Mouse (Mus musculus) liver, embryonic 13.5 days (tissue): ENCODE data around the gene Prss36. TPM values are rescaled to one million over a fixed set of nuclear protein-coding genes. Genes with fewer than 3 reads are reported as not detected.
A peak's percentile ranks its signal among the peaks of the same experiment; 100 is the strongest.

Experiments used
- ATAC-seq: fragments of 200-750 bp; cut with Nextera tagmentation; 2 replicates; pipeline ENCODE4 v1.8.0; 2017; ENCODE audit warnings: low read depth, mild to moderate bottlenecking, moderate number of reproducible peaks, moderate library complexity
- DNase-seq: peaks from one replicate; pipeline ENCODE4 v3.0.0; 2022
- H3K27ac ChIP-seq: fragments of 300-500 bp; sonication (generic); 2 replicates; pipeline ENCODE4 v1.5.1; 2015; ENCODE audit warnings: moderate library complexity, mild to moderate bottlenecking, inconsistent platforms
- H3K27me3 ChIP-seq: fragments of 300-500 bp; sonication (generic); 2 replicates; pipeline ENCODE4 v1.6.1; 2015; ENCODE audit warnings: mild to moderate bottlenecking, inconsistent platforms
- H3K36me3 ChIP-seq: fragments of 300-500 bp; sonication (generic); 2 replicates; pipeline ENCODE4 v1.6.1; 2015; ENCODE audit warnings: mild to moderate bottlenecking, inconsistent platforms
- H3K4me1 ChIP-seq: fragments of 300-500 bp; sonication (generic); replicated peaks from 2 replicates; pipeline ENCODE4 v1.6.1; 2015; ENCODE audit warnings: inconsistent platforms
- H3K4me2 ChIP-seq: fragments of 300-500 bp; sonication (generic); 2 replicates; pipeline ENCODE4 v1.6.1; 2015; ENCODE audit warnings: inconsistent platforms, mild to moderate bottlenecking, moderate library complexity
- H3K4me3 ChIP-seq: fragments of 300-500 bp; sonication (generic); replicated peaks from 2 replicates; pipeline ENCODE4 v1.5.1; 2015; ENCODE audit warnings: mild to moderate bottlenecking, inconsistent platforms
- H3K9ac ChIP-seq: fragments of 300-500 bp; sonication (generic); 2 replicates; pipeline ENCODE4 v1.6.1; 2015; ENCODE audit warnings: mild to moderate bottlenecking, inconsistent platforms
- H3K9me3 ChIP-seq: fragments of 300-500 bp; sonication (generic); replicated peaks from 2 replicates; pipeline ENCODE4 v1.6.1; 2016; ENCODE audit warnings: inconsistent platforms
- WGBS: fragments of 180-500 bp; shearing (Covaris S2); methylation state at CpG from one replicate; pipeline ENCODE4 v1.1.7; 2015; ENCODE audit not compliant: insufficient replicate concordance; 5-methylcytosine and 5-hydroxymethylcytosine counted together
- polyA plus RNA-seq: library from polyadenylated mRNA; unstranded; fragments of >200 nt; fragmentation: Nextera tagmentation; extraction: Ambion mirVana; gene quantifications from 2 replicates; pipeline ENCODE4 v1.2.1, GENCODE M21; 2015

Gene Prss36
- polyA plus RNA-seq: 4.0 and 4.1 TPM in 2 replicates

DNA sequence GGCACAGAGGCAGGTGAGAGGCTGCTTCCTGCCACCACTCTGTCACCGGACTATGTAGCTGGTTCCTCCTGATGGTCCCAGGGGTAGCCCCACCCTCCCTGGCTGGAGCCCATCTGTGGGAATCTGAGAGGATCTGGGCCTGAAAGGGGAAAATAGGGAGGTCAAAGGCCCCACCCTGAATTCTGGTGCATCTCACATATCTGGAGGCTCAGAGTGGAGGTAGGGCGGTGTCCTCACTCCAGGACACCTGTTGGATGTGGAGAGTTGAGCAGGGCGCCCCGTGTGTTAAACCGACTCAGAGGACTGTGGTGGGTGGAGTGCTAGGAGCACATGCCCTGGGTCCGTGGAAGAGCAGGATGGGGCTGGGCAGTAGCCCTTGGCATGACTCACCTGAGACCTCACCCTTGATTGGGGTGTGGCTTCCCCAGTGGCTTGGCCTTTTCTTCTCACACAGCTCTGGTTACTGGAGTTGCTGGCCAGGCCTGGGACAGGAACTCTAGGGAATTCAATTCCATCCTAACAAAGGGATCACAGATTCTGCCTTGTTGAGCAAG is at the start of gene Prss36:
Prss36 (minus strand) TSS at position 256 of the 554 bp plus-strand sequence.
- H3K4me3 ChIP-seq: no peak within 1 kb of the TSS
- peaks cover 5% of the 10 kb centered on the region; the same call in 1 of the 2 replicates for H3K4me1 ChIP-seq
- ATAC-seq (no peak), DNase-seq (no peak)
- no peak within 1 kb of the TSS for H3K4me2 ChIP-seq
- WGBS: 60% methylated on average over 6 of the region's 6 CpGs
- H3K27me3 ChIP-seq: peaks cover 39% of the 10 kb centered on the region
- H3K9me3 ChIP-seq: no peaks in the 10 kb centered on the region
- no peak within 1 kb of the TSS for H3K27ac ChIP-seq
- no peaks in the 10 kb centered on the region for H3K36me3 ChIP-seq
- no peak within 1 kb of the TSS for H3K9ac ChIP-seq

DNA sequence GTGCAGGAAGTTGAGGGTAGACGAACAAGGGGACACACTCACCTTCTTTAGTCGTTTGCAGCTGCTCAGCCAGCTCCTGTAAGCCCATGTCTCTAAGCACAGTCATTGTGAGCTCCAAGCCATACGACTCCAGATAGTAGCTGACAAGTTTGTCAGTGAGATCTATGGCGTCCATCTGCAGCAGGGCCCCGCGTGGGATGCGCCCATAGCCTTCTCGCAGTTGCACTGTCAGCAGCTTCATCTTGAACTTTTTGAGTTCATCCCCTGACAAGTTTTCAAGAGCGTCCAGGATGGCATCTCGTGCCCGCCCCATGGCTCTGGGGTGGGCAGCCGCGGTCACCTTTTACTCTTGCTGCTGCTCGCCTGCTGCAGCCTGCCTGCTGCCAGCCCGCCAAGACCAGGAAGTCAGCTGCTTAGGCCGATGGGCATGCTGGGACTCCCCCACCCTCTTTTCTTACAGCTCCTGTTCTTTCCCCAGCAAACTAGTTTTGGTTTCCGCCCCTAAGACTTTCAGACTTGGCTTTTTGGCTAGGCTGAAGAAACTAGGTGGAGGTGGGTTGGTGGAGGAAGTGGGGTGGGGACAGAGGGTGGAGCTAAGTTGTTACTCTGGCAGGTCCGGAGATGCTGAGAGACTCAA is 46.9 kb upstream of the Prss36 start, which contains the start of gene Pycard:
Pycard (minus strand) TSS at position 527 of the 637 bp plus-strand sequence.
- Histone ChIP-seq H3K9me3 (no peaks in the 10 kb centered on the region), H3K27me3 (no peaks in the 10 kb centered on the region), H3K4me1 (peaks cover 43% of the 10 kb centered on the region), H3K4me3 (peak within 1 kb of the TSS; percentile 60), H3K27ac (peak within 1 kb of the TSS; percentile 69), H3K4me2 (peak within 1 kb of the TSS; percentile 78), H3K9ac (peak within 1 kb of the TSS; percentile 71), H3K36me3 (peaks cover 21% of the 10 kb centered on the region)
- ATAC-seq: peak; percentile 75
- 5% methylated on average over 18 of the region's 18 CpGs for WGBS
- DNase-seq: no peak

DNA sequence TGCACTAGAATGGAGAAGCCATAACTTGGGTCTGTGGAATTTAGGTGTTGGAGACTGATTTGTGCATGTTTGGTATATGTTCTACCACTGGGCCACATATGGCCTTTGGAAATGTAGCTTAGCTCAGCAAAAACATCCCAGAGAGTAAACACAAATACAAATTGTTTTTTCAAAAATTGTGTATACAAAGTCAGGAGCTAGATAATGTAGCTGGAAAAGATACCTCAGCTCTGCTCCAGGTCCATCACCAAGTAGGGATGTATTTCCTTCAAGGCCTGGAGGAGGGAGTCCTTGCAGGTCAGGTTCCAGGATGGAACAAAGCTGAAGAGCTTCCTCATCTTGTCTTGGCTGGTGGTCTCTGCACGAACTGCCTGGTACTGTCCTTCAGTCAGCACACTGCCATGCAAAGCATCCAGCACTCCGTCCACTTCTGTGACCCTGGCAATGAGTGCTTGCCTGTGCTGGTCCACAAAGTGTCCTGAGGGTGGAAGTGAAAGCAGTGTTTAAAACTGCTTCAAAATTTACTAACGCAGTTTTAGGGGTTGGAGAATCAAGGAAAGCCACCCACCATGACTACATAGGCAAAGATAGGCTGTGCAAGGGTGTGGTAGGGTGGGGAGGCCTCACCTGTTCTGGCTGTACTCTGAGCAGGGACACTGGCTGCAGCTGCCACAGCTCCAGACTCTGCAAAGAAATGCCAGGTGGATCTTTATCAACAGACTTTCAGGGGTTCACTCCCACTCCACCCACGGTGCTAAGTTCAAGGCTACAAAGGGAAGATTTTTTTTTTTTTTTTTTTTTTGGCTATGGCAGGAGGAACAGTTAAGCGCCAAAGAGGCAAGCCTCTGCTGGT is 46.2 kb upstream of the Prss36 start:
- DNase-seq: no peak
- ATAC-seq: peak; percentile 69
- peak overlapping the region; percentile 60 for H3K4me3 ChIP-seq
- peak overlapping the region; percentile 78 for H3K4me2 ChIP-seq
- peak overlapping the region; percentile 71 for H3K9ac ChIP-seq
- 23% methylated on average over 5 of the region's 5 CpGs for WGBS
- H3K36me3 ChIP-seq: peaks cover 28% of the 10 kb centered on the region
- peak overlapping the region; percentile 69 for H3K27ac ChIP-seq
- H3K4me1 ChIP-seq: peaks cover 43% of the 10 kb centered on the region
- H3K9me3 ChIP-seq: no peaks in the 10 kb centered on the region
- no peaks in the 10 kb centered on the region for H3K27me3 ChIP-seq

DNA sequence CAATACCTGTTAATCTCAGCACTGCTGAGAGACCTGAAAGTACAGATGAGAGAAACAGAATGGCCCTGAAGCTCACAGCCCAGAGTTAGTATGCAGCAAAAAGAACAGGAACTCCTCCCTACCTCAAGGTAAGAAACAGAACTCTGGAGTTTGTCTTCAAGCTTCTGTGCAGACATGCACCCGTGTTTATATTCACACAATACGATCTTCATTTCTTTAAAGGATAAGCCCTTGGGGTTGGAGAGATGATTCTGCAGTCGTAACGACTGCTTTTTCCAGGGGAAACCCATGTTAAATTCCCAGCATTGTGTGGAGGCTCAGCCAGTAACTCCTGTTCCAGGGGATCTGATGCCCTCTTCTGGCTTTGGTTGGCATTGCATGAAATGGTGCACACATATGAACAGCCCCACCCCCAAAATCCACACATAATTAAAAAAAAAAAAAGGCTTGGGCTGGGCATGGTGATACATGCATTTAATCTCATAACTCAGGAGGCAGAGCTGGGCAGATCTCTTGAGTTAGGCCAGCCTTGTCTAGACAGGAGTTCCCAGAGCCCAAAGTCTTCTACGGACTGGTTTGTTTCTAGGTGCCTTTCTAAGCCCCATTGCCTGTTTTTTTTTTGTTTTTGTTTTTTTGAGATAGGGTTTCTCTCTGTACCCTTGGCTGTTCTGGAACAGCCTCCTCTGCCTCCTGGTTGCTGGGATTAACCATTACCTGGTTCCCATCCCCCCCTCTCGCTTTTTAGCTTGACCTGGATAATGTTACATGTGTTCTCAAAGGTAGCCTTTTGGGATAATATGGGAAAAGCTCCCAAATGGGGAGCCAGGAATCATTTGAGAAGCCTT is 45.3 kb upstream of the Prss36 start:
- peaks cover 43% of the 10 kb centered on the region for H3K4me1 ChIP-seq
- no peaks in the 10 kb centered on the region for H3K9me3 ChIP-seq
- no peak overlapping the region; the same call in 1 of the 2 replicates for H3K27ac ChIP-seq
- peak overlapping the region; percentile 71; the same call in 1 of the 2 replicates for H3K9ac ChIP-seq
- no peaks in the 10 kb centered on the region for H3K27me3 ChIP-seq
- peaks cover 37% of the 10 kb centered on the region for H3K36me3 ChIP-seq
- WGBS: 45% methylated on average over 6 of the region's 6 CpGs
- ATAC-seq (peak; percentile 35; the same call in 1 of the 2 replicates), DNase-seq (peak; percentile 53)
- peak overlapping the region; percentile 60; the same call in 1 of the 2 replicates for H3K4me3 ChIP-seq
- peak overlapping the region; percentile 78 for H3K4me2 ChIP-seq

DNA sequence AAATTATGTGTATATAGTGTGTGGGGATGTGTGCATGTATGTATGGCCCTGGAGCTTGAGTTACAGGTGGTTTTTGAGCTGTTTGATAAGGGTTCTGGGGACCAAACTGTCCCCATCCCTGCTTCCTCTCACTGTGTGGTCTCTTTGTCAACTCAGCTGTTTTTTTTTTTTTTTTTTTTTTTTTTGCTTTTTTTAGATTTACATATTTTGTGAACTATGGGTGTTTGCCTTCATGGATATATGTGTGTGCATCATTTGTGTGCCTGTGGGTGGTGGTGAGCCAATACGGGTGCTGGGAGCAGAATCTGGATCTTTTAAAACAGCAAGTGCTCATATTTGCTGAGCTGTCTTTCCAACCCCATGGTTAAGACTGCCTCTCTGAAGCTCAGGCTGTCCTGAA is 42.4 kb upstream of the Prss36 start:
- DNase-seq (no peak), ATAC-seq (no peak)
- H3K4me3 ChIP-seq: no peak overlapping the region
- 87% methylated on average over 1 of the region's 1 CpGs for WGBS
- H3K9me3 ChIP-seq: no peaks in the 10 kb centered on the region
- no peak overlapping the region for H3K9ac ChIP-seq
- H3K27me3 ChIP-seq: no peaks in the 10 kb centered on the region
- peaks cover 35% of the 10 kb centered on the region for H3K4me1 ChIP-seq
- no peak overlapping the region for H3K4me2 ChIP-seq
- peaks cover 66% of the 10 kb centered on the region for H3K36me3 ChIP-seq
- no peak overlapping the region for H3K27ac ChIP-seq

DNA sequence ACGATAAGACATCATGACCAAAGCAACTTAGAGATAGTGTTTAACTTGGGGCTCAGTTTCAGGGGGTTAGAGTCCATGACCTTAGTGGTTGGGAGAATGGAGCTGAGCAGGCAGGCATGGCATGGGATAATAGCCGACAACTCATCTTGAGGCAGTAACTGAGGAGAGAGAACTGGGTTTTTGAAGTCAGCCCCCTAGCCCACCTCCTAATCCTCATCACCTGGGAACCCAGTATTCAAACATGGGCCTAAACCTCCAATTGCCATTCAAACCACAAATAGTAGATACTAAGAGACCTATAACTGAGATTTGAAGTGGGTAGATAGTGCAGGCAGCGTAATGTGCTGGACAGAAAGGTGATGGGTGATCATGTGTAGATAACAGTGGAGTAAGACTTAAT is 34.1 kb upstream of the Prss36 start:
- WGBS: 80% methylated on average over 3 of the region's 3 CpGs
- Histone ChIP-seq H3K4me2 (no peak overlapping the region), H3K4me1 (no peaks in the 10 kb centered on the region), H3K36me3 (peaks cover 98% of the 10 kb centered on the region), H3K4me3 (no peak overlapping the region), H3K9ac (no peak overlapping the region), H3K9me3 (no peaks in the 10 kb centered on the region), H3K27ac (no peak overlapping the region), H3K27me3 (no peaks in the 10 kb centered on the region)
- ATAC-seq (no peak), DNase-seq (no peak)

DNA sequence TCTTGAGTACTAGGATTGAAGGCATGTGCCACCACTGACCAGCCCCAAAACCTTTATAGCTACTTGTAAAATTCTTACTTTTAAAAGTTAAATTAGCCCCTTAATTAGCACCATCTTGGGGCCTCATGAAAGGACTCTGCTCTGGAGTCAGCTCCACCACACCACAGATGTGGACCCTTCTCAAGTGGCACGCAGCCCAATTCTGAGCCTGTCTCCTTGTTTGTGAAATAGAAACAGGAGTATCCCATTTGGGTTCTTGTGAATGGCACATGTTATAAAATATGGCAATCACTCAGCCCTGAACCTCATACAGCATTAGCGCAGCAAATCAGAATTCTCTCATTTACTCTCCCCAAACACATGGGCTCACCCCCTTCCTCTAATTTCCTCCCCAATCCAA is 32.3 kb upstream of the Prss36 start:
- H3K27ac ChIP-seq: no peak overlapping the region
- 95% methylated on average over 2 of the region's 2 CpGs for WGBS
- no peak overlapping the region for H3K9ac ChIP-seq
- H3K9me3 ChIP-seq: no peaks in the 10 kb centered on the region
- H3K4me2 ChIP-seq: no peak overlapping the region
- peaks cover 98% of the 10 kb centered on the region for H3K36me3 ChIP-seq
- no peak overlapping the region for H3K4me3 ChIP-seq
- no peak for ATAC-seq
- no peaks in the 10 kb centered on the region; the same call in 1 of the 2 replicates for H3K4me1 ChIP-seq
- no peak for DNase-seq
- H3K27me3 ChIP-seq: no peaks in the 10 kb centered on the region

GRCm38 (mm10) chr7:127974413-127974930 is 27.9 kb upstream of the Prss36 start:
- Histone ChIP-seq H3K9ac (no peak overlapping the region), H3K27me3 (no peaks in the 10 kb centered on the region), H3K4me2 (no peak overlapping the region), H3K4me1 (peaks cover 20% of the 10 kb centered on the region), H3K27ac (no peak overlapping the region), H3K9me3 (no peaks in the 10 kb centered on the region), H3K36me3 (peaks cover 98% of the 10 kb centered on the region), H3K4me3 (no peak overlapping the region)
- ATAC-seq (no peak), DNase-seq (no peak)
- 88% methylated on average over 2 of the region's 2 CpGs for WGBS

DNA sequence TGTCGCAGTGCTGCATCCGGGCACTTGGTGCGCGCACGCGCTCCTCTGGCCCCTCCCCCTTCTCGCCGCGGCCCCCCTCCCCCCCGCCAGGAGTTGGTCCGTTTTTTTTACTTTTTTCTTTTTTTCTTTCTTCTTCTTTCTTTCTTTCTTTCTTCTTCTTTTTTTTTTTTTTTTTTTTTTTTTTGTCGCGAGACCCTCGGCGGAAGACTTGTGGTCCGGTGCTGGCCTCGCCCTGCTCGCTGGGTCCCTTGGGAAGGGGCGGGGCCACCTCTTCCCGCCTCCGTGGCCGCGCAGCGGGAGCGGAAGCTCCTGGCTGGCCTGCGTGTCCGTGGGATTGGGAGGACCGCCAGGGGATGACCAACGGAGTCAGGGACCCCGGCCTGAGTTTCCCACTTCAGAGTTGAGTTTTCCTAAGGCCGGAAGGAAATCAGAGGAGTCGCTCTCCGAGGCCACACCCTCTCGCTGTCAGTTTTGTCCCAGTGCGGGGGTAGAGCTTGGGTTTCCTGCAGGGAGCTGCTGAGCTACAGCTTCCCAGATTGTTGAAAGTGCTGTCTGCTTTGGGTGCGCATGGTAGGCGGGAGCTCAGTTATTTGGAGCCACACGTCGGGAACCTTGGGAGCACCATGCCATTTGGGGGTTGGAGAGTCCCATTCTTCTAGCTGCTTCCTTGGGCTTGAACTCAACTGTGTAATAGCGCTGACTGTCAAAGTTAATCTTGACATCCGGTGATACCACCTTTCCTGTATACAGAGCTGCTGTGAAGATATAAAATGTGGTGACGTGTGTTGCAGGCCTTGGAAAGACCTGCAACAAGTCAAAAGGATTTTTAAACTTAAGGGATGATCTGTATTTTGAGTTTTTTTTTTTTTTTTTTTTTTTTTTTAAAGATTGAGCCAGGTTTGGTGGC is 21.6 kb upstream of the Prss36 start:
- peak overlapping the region; percentile 87 for H3K4me2 ChIP-seq
- peaks cover 45% of the 10 kb centered on the region for H3K4me1 ChIP-seq
- under 1% methylated on average over 41 of the region's 42 CpGs for WGBS
- peaks cover 43% of the 10 kb centered on the region for H3K36me3 ChIP-seq
- ATAC-seq (peak; percentile 57), DNase-seq (peak; percentile 64)
- H3K4me3 ChIP-seq: peak overlapping the region; percentile 88
- no peaks in the 10 kb centered on the region for H3K9me3 ChIP-seq
- no peaks in the 10 kb centered on the region for H3K27me3 ChIP-seq
- H3K27ac ChIP-seq: peak overlapping the region; percentile 93
- peak overlapping the region; percentile 89 for H3K9ac ChIP-seq
